Mouse (Mus musculus) natural killer cell, adult 2 months (primary cell): ENCODE data around the gene Plpp2.

Experiments used
- DNase-seq, 2 experiments: peaks; one replicate each; pipeline ENCODE4 v3.0.0; 2022; ENCODE audit warnings: low spot score in 2 of 2

Gene Plpp2

GRCm38 (mm10) chr10:79533126-79533911, at the start of gene Plpp2:
TSS of gene Plpp2 (minus strand) at chr10:79533796.
- peak; percentile 61 to 62 for DNase-seq

GRCm38 (mm10) chr10:79581501-79581900, 47.9 kb upstream of the Plpp2 start:
- DNase-seq, result no peak

- peak in 1 of 2 experiments; percentile 49 for DNase-seq
Measured at GRCm38 (mm10) chr10:79580811-79581210, 47.2 kb upstream of the Plpp2 start.

GRCm38 (mm10) chr10:79580356-79580755, 46.8 kb upstream of the Plpp2 start:
- DNase-seq, result no peak

GRCm38 (mm10) chr10:79579781-79580180, 46.2 kb upstream of the Plpp2 start:
- no peak for DNase-seq

- no peak for DNase-seq
Measured at GRCm38 (mm10) chr10:79578891-79579290, 45.3 kb upstream of the Plpp2 start.

- no peak for DNase-seq
Measured at GRCm38 (mm10) chr10:79578276-79578675, 44.7 kb upstream of the Plpp2 start.

- DNase-seq, result no peak
Measured at GRCm38 (mm10) chr10:79577376-79577775, 43.8 kb upstream of the Plpp2 start.

GRCm38 (mm10) chr10:79575754-79576153, 42.2 kb upstream of the Plpp2 start:
- no peak for DNase-seq

- DNase-seq, result no peak
Measured at GRCm38 (mm10) chr10:79574796-79575195, 41.2 kb upstream of the Plpp2 start.

GRCm38 (mm10) chr10:79574350-79574749, 40.8 kb upstream of the Plpp2 start:
- no peak for DNase-seq

- no peak for DNase-seq
Measured at GRCm38 (mm10) chr10:79573611-79574010, 40.0 kb upstream of the Plpp2 start.

- DNase-seq, result no peak
Measured at GRCm38 (mm10) chr10:79571314-79571713, 37.7 kb upstream of the Plpp2 start.

- no peak for DNase-seq
Measured at GRCm38 (mm10) chr10:79569921-79570320, 36.3 kb upstream of the Plpp2 start.

- DNase-seq, result no peak
Measured at GRCm38 (mm10) chr10:79559716-79560115, 26.1 kb upstream of the Plpp2 start.

- no peak for DNase-seq
Measured at GRCm38 (mm10) chr10:79557496-79557895, 23.9 kb upstream of the Plpp2 start.

GRCm38 (mm10) chr10:79556951-79557350, 23.4 kb upstream of the Plpp2 start:
- no peak for DNase-seq

GRCm38 (mm10) chr10:79555238-79555724, 21.7 kb upstream of the Plpp2 start:
- no peak for DNase-seq

- peak; percentile 71 to 81 for DNase-seq
Measured at GRCm38 (mm10) chr10:79554330-79555237, 21.0 kb upstream of the Plpp2 start, which contains the start of gene Mier2. TSS of gene Mier2 (minus strand) at chr10:79555199.

GRCm38 (mm10) chr10:79553691-79554090, 20.1 kb upstream of the Plpp2 start:
- DNase-seq, result no peak

- no peak for DNase-seq
Measured at GRCm38 (mm10) chr10:79553176-79553575, 19.6 kb upstream of the Plpp2 start.

- DNase-seq, result no peak
Measured at GRCm38 (mm10) chr10:79552531-79552930, 18.9 kb upstream of the Plpp2 start.
